Mouse (Mus musculus) hindlimb bud, embryonic 11.5 days (tissue): Measurements from ENCODE around the gene Pde4dip.

Source experiments
- DNase-seq: peaks from one replicate; pipeline ENCODE4 v3.0.0-alpha.2; 2012; ENCODE audit warnings: low read depth, low spot score; ENCODE audit errors: extremely low spot score

Pde4dip gene

GRCm38 (mm10) chr3:97844821-97845201, 43.7 kb downstream of the Pde4dip start:
- DNase-seq, result no peak

GRCm38 (mm10) chr3:97844163-97844820, 44.2 kb downstream of the Pde4dip start:
- no peak for DNase-seq

- DNase-seq, result no peak
Observed at GRCm38 (mm10) chr3:97842641-97843040, 45.9 kb downstream of the Pde4dip start.

GRCm38 (mm10) chr3:97840439-97840838, 48.1 kb downstream of the Pde4dip start:
- no peak for DNase-seq

- no peak for DNase-seq
Observed at GRCm38 (mm10) chr3:97835888-97836287, 52.6 kb downstream of the Pde4dip start.

GRCm38 (mm10) chr3:97834625-97835024, 53.9 kb downstream of the Pde4dip start:
- no peak for DNase-seq

- no peak for DNase-seq
Observed at GRCm38 (mm10) chr3:97831564-97832320, 56.8 kb downstream of the Pde4dip start.

- DNase-seq, result no peak
Observed at GRCm38 (mm10) chr3:97830622-97831021, 57.9 kb downstream of the Pde4dip start.

GRCm38 (mm10) chr3:97830122-97830521, 58.4 kb downstream of the Pde4dip start:
- DNase-seq, result no peak

- no peak for DNase-seq
Observed at GRCm38 (mm10) chr3:97828286-97828685, 60.2 kb downstream of the Pde4dip start.

GRCm38 (mm10) chr3:97825246-97825645, 63.3 kb downstream of the Pde4dip start:
- DNase-seq, result no peak

GRCm38 (mm10) chr3:97824744-97825143, 63.8 kb downstream of the Pde4dip start:
- DNase-seq, result no peak

- DNase-seq, result no peak
Observed at GRCm38 (mm10) chr3:97824011-97824711, 64.3 kb downstream of the Pde4dip start.

GRCm38 (mm10) chr3:97823438-97823837, 65.1 kb downstream of the Pde4dip start:
- DNase-seq, result no peak

GRCm38 (mm10) chr3:97819050-97819449, 69.5 kb downstream of the Pde4dip start:
- DNase-seq, result no peak

- DNase-seq, result no peak
Observed at GRCm38 (mm10) chr3:97818383-97818982, 70.0 kb downstream of the Pde4dip start.

- DNase-seq, result no peak
Observed at GRCm38 (mm10) chr3:97811651-97812399, 76.7 kb downstream of the Pde4dip start.

- no peak for DNase-seq
Observed at GRCm38 (mm10) chr3:97811158-97811557, 77.3 kb downstream of the Pde4dip start.

GRCm38 (mm10) chr3:97810334-97810733, 78.2 kb downstream of the Pde4dip start:
- no peak for DNase-seq

- no peak for DNase-seq
Observed at GRCm38 (mm10) chr3:97805559-97805958, 82.9 kb downstream of the Pde4dip start.

- DNase-seq, result no peak
Observed at GRCm38 (mm10) chr3:97803675-97804074, 84.8 kb downstream of the Pde4dip start.
